Mouse (Mus musculus) small intestine, adult 2 months (tissue): ENCODE measurements around the gene Rwdd2b.

Experiments used
- CTCF ChIP-seq: fragments of 200-500 bp; IDR thresholded peaks from 2 replicates; pipeline ENCODE4 v1.5.1; 2012; ENCODE audit warnings: low read depth, mild to moderate bottlenecking, control low read depth, inconsistent platforms, low read length, moderate library complexity, mixed read lengths; ENCODE audit not compliant: insufficient replicate concordance, insufficient read length; ENCODE audit errors: extremely low read depth
- POLR2A ChIP-seq: fragments of 200-500 bp; IDR thresholded peaks from 2 replicates; pipeline ENCODE4 v1.6.1; 2012; ENCODE audit warnings: low read depth, mild to moderate bottlenecking, control low read depth, inconsistent platforms, low read length, moderate library complexity

DNA sequence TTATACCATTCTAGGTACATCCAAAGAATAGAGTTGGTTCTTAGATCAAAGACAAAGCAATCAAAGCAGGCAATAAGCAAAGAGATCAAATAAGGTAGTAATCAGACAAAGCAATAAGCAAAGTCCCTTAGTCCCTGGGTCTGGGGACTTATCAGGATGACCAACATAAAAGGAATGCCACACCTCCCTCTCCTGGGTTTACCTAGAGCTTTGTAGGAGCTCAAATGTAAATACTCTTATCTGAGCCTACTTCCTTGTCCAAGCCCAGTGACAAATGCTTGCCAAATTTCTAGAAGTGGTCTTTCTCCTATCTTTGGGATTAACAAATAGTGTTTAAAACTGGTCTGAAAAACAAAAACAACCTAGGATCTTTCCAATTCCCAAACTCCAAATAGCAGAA, 2.9 kb upstream of the Rwdd2b start:
- TF ChIP-seq CTCF (no peak), POLR2A (no peak)
